Mouse (Mus musculus): Measurements from ENCODE around the gene Acy3.

DNA sequence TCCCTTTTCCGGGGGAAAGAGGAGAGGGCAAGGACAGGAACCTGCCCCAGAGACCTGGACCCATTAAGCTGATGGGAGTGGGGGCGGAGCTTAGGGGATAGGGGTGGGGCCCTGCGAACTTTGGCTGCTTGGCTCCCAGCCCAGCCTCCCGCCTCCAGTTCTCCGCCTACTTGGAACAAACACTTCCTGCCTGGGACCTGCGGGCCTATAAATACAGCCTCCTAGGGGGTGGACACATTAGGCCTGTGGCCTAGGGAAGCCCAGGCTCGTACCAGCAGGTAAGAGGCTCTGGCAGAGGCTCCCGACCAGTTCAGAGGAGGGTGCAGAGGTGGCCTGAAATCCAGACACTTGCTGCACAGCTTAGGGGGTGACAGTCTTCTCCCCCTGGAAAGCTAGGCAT, at the start of gene Acy3:
- TF ChIP-seq CTCF (IDR thresholded peaks at IDR 0.05; ENCODE audit: low read depth), result no peak
- TF ChIP-seq EP300 (IDR thresholded peaks at IDR 0.05; ENCODE audit: low read depth), result peak; percentile 54; the same call in 1 of the 2 replicates
